Mouse (Mus musculus): ENCODE results near the gene Klf9. TPM values are rescaled to one million over a fixed set of nuclear protein-coding genes. Genes with fewer than 3 reads are reported as not detected.
"Not testable (repeated sequence)": the region's sequence is repeated elsewhere in the genome, so short reads cannot be mapped to it uniquely, and the experiment has no call there.

Klf9 gene
- polyA plus RNA-seq, 2 experiments: 0.74 to 0.86 TPM

DNA sequence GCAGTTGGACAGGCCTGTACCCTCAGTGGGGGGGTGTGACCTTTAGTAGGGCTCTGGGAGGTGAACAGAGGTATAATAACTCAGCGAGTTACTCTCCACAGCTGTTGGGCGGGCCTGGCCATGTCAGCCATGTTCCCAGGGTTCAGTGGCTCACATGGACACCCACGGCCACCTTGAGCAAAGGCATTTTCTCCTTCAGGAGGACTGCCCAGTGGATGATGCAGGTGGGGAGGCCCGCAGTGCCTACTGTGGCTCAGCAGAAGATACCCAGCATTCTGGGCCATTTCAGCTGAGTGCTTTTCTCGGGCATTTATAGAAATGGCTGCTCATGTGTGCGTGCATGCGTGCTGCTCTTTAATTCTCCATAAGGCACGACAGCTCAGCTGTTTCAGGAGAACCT is 2.5 kb downstream of the Klf9 start:
- DNase-seq (ENCODE audit: low read depth in 3 of 3, low spot score in 3 of 3) (no peak), ATAC-seq (ENCODE audit: insufficient read depth) (no peak)
- H3K9ac ChIP-seq (replicated peaks): no peak overlapping the region
- 66% methylated on average over 8 of the region's 8 CpGs for WGBS (ENCODE audit: insufficient replicate concordance)
- H3K27me3 ChIP-seq (ENCODE audit: control insufficient read depth, insufficient read depth, low read length): peaks cover 3% of the 10 kb centered on the region; the same call in 1 of the 2 replicates
- H3K9me3 ChIP-seq (ENCODE audit: control insufficient read depth, low read length): no peaks in the 10 kb centered on the region
- H3K36me3 ChIP-seq (replicated peaks; ENCODE audit: control insufficient read depth, insufficient read depth, low read depth): no peaks in the 10 kb centered on the region
- H3K4me1 ChIP-seq (replicated peaks; ENCODE audit: control insufficient read depth in 2 of 2, insufficient read depth in 2 of 2, low read length in 1 of 2): peaks cover 11 to 26% of the 10 kb centered on the region in 2 experiments; a peak in 3 of 4 replicates
- H3K4me2 ChIP-seq (ENCODE audit: low read depth): peak overlapping the region; percentile 99
- TF ChIP-seq EP300 (IDR thresholded peaks at IDR 0.05; ENCODE audit: low read depth): no peak
- no peak for TF ChIP-seq CTCF (IDR thresholded peaks at IDR 0.05; ENCODE audit: low read depth)
- no peak overlapping the region for H3K4me3 ChIP-seq (ENCODE audit: insufficient read depth in 1 of 2, low read depth in 2 of 2, low read length in 2 of 2)
- no peak overlapping the region for H3K27ac ChIP-seq

DNA sequence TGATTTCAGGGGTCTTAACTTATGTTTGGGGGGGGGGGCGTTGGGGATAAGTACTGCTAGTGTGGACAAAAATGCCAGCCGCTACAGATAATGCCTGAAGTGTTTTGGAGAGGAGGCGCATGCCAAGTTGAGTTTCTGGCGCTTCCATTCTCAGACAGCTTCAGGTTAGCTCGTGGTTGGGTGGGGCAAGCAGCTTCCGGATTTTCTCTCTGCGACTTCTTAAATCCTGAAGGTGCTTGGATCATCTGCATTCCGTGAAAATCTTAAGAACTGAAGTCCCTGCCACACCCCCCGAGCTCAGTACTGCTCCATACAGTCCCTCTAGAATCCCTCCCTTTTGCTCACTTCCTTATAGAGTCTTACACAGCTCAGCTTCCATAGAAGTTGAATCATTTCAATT is 3.0 kb downstream of the Klf9 start:
- H3K9ac ChIP-seq (replicated peaks): no peak overlapping the region
- H3K27ac ChIP-seq: no peak overlapping the region
- WGBS (ENCODE audit: insufficient replicate concordance): 42% methylated on average over 9 of the region's 9 CpGs
- H3K4me3 ChIP-seq (ENCODE audit: insufficient read depth in 1 of 2, low read depth in 2 of 2, low read length in 2 of 2): no peak overlapping the region
- ATAC-seq (ENCODE audit: insufficient read depth) (no peak), DNase-seq (ENCODE audit: low read depth in 3 of 3, low spot score in 3 of 3) (no peak)
- H3K27me3 ChIP-seq (ENCODE audit: control insufficient read depth, insufficient read depth, low read length): peaks cover 3% of the 10 kb centered on the region; the same call in 1 of the 2 replicates
- no peak overlapping the region for H3K4me2 ChIP-seq (ENCODE audit: low read depth)
- H3K4me1 ChIP-seq (replicated peaks; ENCODE audit: control insufficient read depth in 2 of 2, insufficient read depth in 2 of 2, low read length in 1 of 2): peaks cover 11 to 26% of the 10 kb centered on the region in 2 experiments; a peak in 3 of 4 replicates
- H3K9me3 ChIP-seq (ENCODE audit: control insufficient read depth, low read length): no peaks in the 10 kb centered on the region
- no peaks in the 10 kb centered on the region for H3K36me3 ChIP-seq (replicated peaks; ENCODE audit: control insufficient read depth, insufficient read depth, low read depth)
- TF ChIP-seq CTCF (IDR thresholded peaks at IDR 0.05; ENCODE audit: low read depth) (no peak), EP300 (IDR thresholded peaks at IDR 0.05; ENCODE audit: low read depth) (no peak)

DNA sequence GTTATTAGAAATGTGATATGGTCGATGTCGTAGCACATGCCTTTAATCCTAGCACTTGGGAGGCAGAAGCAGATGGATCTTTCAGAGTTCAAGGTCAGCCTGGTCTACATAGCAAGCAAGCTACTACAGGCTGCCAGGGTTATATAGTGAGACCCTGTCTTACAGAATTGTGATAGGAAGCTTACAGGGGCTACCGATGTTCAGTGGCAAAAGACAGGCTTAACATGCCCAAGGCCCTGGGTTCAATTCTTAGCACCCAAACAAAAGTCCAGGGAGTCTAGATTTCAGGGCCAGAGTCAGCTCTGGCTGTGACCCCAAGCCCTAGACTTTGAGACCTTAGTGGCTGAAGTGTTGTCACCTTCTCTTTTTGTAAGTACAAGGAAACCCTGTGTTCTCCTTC is 4.1 kb downstream of the Klf9 start:
- H3K4me1 ChIP-seq (replicated peaks; ENCODE audit: control insufficient read depth in 2 of 2, insufficient read depth in 2 of 2, low read length in 1 of 2): peaks cover 9 to 30% of the 10 kb centered on the region in 2 experiments; a peak in 3 of 4 replicates
- H3K36me3 ChIP-seq (replicated peaks; ENCODE audit: control insufficient read depth, insufficient read depth, low read depth): no peaks in the 10 kb centered on the region
- no peak for TF ChIP-seq CTCF (IDR thresholded peaks at IDR 0.05; ENCODE audit: low read depth)
- no peak for TF ChIP-seq EP300 (IDR thresholded peaks at IDR 0.05; ENCODE audit: low read depth)
- H3K9me3 ChIP-seq (ENCODE audit: control insufficient read depth, low read length): no peaks in the 10 kb centered on the region
- ATAC-seq (ENCODE audit: insufficient read depth) (no peak), DNase-seq (ENCODE audit: low read depth in 3 of 3, low spot score in 3 of 3) (no peak)
- 82% methylated on average over 3 of the region's 3 CpGs for WGBS (ENCODE audit: insufficient replicate concordance)
- no peak overlapping the region for H3K4me3 ChIP-seq (ENCODE audit: insufficient read depth in 1 of 2, low read depth in 2 of 2, low read length in 2 of 2)
- H3K27ac ChIP-seq: no peak overlapping the region
- H3K9ac ChIP-seq (replicated peaks): no peak overlapping the region
- no peak overlapping the region for H3K4me2 ChIP-seq (ENCODE audit: low read depth)
- H3K27me3 ChIP-seq (ENCODE audit: control insufficient read depth, insufficient read depth, low read length): peaks cover 3% of the 10 kb centered on the region; the same call in 1 of the 2 replicates

DNA sequence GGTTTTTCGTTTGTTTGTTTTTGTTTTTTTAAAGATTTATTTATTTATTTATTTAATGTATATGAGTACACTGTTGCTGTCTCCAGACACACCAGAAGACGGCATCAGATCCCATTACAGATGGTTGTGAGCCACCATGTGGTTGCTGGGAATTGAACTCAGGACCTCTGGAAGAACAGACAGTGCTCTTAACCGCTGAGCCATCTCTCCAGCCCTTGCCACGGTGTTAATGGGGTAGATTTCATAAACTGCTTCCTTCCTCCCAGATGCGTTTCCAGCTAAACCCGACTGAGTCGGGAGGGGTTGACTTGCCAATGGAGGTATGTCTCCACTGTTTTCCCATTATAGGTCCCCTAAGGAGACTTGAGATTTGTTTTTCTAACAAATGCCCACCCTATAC is 4.5 kb downstream of the Klf9 start:
- H3K9ac ChIP-seq (replicated peaks); H3K4me2 ChIP-seq (ENCODE audit: low read depth); H3K27me3 ChIP-seq (ENCODE audit: control insufficient read depth, insufficient read depth, low read length); H3K4me3 ChIP-seq (ENCODE audit: insufficient read depth in 1 of 2, low read depth in 2 of 2, low read length in 2 of 2); H3K9me3 ChIP-seq (ENCODE audit: control insufficient read depth, low read length); H3K27ac ChIP-seq; ATAC-seq (ENCODE audit: insufficient read depth); H3K36me3 ChIP-seq (replicated peaks; ENCODE audit: control insufficient read depth, insufficient read depth, low read depth); DNase-seq (ENCODE audit: low read depth in 3 of 3, low spot score in 3 of 3): not testable (repeated sequence)
- H3K4me1 ChIP-seq (replicated peaks; ENCODE audit: control insufficient read depth in 2 of 2, insufficient read depth in 2 of 2, low read length in 1 of 2): peaks cover 7 to 32% of the 10 kb centered on the region in 2 experiments; a peak in 3 of 4 replicates
- 70% methylated on average over 7 of the region's 7 CpGs for WGBS (ENCODE audit: insufficient replicate concordance)

DNA sequence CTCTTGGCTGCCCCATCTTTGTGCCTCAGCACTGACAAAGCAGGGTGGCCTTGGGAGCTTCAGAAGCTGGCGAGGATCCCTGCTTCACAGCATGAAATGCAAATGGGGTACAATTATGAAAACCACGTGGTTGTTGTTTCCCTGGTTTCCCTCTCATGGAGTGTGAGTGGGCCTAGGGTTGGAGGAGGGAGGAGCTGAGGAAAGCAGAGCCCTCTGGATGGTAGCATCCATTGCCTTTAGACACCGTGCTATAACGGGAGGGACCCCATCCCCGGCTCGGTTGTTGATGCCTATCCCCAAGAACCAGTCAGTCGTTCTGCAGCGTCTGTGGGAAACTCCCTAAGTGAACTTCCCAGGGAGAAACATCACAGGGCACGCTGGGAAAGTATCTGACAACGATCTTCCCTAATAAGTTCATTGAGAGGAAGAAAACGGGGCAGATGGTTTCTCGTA is 5.4 kb downstream of the Klf9 start:
- Histone ChIP-seq H3K9me3 (ENCODE audit: control insufficient read depth, low read length) (no peaks in the 10 kb centered on the region), H3K9ac (replicated peaks) (no peak overlapping the region), H3K27ac (no peak overlapping the region), H3K27me3 (ENCODE audit: control insufficient read depth, insufficient read depth, low read length) (peaks cover 3% of the 10 kb centered on the region; the same call in 1 of the 2 replicates), H3K4me1 (replicated peaks; ENCODE audit: control insufficient read depth in 2 of 2, insufficient read depth in 2 of 2, low read length in 1 of 2) (peaks cover 9 to 37% of the 10 kb centered on the region in 2 experiments), H3K36me3 (replicated peaks; ENCODE audit: control insufficient read depth, insufficient read depth, low read depth) (no peaks in the 10 kb centered on the region), H3K4me2 (ENCODE audit: low read depth) (no peak overlapping the region), H3K4me3 (ENCODE audit: insufficient read depth in 1 of 2, low read depth in 2 of 2, low read length in 2 of 2) (no peak overlapping the region)
- ATAC-seq (ENCODE audit: insufficient read depth) (no peak), DNase-seq (ENCODE audit: low read depth in 3 of 3, low spot score in 3 of 3) (no peak)
- 60% methylated on average over 12 of the region's 12 CpGs for WGBS (ENCODE audit: insufficient replicate concordance)
- TF ChIP-seq CTCF (IDR thresholded peaks at IDR 0.05; ENCODE audit: low read depth): no peak
- TF ChIP-seq EP300 (IDR thresholded peaks at IDR 0.05; ENCODE audit: low read depth): no peak
